Mouse (Mus musculus): ENCODE measurements at regions not wholly inside any gene's neighbourhood (a gene's known extent, or its start where the extent isn't known, plus 50 kb on each side); places are given as distances from the start of the nearest gene placed in this dataset.

GRCm38 (mm10) chr16:72218021-72218420 is 90.1 kb upstream of the Robo1 start (continued):
- no peak for TF ChIP-seq TCF12 (IDR thresholded peaks at IDR 0.05; ENCODE audit: low read depth, low read length)

GRCm38 (mm10) chr16:72221912-72222502 is 86.1 kb upstream of the Robo1 start:
- Histone ChIP-seq H3K9me3 (replicated peaks; ENCODE audit: insufficient read depth, low read length) (no peaks in the 10 kb centered on the region), H3K4me3 (ENCODE audit: control insufficient read depth in 1 of 2, insufficient read depth in 1 of 2, low read depth in 2 of 2, low read length in 2 of 2) (no peak overlapping the region), H3K27ac (ENCODE audit: control insufficient read depth, low read depth, low read length) (no peak overlapping the region), H3K9ac (ENCODE audit: control insufficient read depth, low read depth, low read length, poor library complexity, severe bottlenecking) (no peak overlapping the region), H3K27me3 (ENCODE audit: control insufficient read depth in 1 of 2, insufficient read depth in 2 of 2, low read length in 2 of 2) (no peaks in the 10 kb centered on the region), H3K4me1 (ENCODE audit: control insufficient read depth in 1 of 2, insufficient read depth in 2 of 2, low read length in 2 of 2) (no peaks in the 10 kb centered on the region), H3K36me3 (ENCODE audit: control insufficient read depth in 1 of 2, insufficient read depth in 2 of 2, low read length in 2 of 2) (no peaks in the 10 kb centered on the region), H3K79me2 (ENCODE audit: control insufficient read depth, insufficient read depth, low read length, poor library complexity) (no peaks in the 10 kb centered on the region)
- TF ChIP-seq SMC3 (IDR thresholded peaks at IDR 0.05; ENCODE audit: low read depth, low read length) (no peak), ELF1 (IDR thresholded peaks at IDR 0.05; ENCODE audit: low read depth, low read length) (no peak), GATA1 (IDR thresholded peaks at IDR 0.05; ENCODE audit: low read depth, low read length) (no peak), E2F4 (IDR thresholded peaks at IDR 0.05; ENCODE audit: borderline replicate concordance, low read depth, low read length) (no peak), MAZ (IDR thresholded peaks at IDR 0.05; ENCODE audit: low read depth, low read length) (no peak), MYB (IDR thresholded peaks at IDR 0.05; ENCODE audit: low read depth, low read length) (no peak), ZNF384 (IDR thresholded peaks at IDR 0.05; ENCODE audit: low read depth, low read length) (no peak), EP300 (IDR thresholded peaks at IDR 0.05; ENCODE audit: low read depth in 1 of 2, low read length in 2 of 2) (no peak), POLR2AphosphoS2 (IDR thresholded peaks at IDR 0.05; ENCODE audit: low read length) (no peak), UBTF (IDR thresholded peaks at IDR 0.05; ENCODE audit: borderline replicate concordance, insufficient read depth, low read depth, low read length) (no peak), USF1 (IDR thresholded peaks at IDR 0.05; ENCODE audit: low read depth, low read length) (no peak), MXI1 (IDR thresholded peaks at IDR 0.05; ENCODE audit: low read depth, low read length) (no peak), CTCF (IDR thresholded peaks at IDR 0.05 in 2 of 3, conservative IDR thresholded peaks at IDR 0.05 in 1 of 3; ENCODE audit: control insufficient read depth in 1 of 3, insufficient read depth in 1 of 3, low read depth in 2 of 3, low read length in 3 of 3, poor library complexity in 1 of 3, severe bottlenecking in 1 of 3) (no peak), JUND (IDR thresholded peaks at IDR 0.05; ENCODE audit: low read depth, low read length) (no peak), GABPA (IDR thresholded peaks at IDR 0.05; ENCODE audit: low read depth, low read length) (no peak), RAD21 (IDR thresholded peaks at IDR 0.05; ENCODE audit: low read depth, low read length) (no peak), MAFK (IDR thresholded peaks at IDR 0.05; ENCODE audit: borderline replicate concordance, low read depth, low read length) (no peak)
- no peak for DNase-seq (ENCODE audit: low read depth, low spot score)

GRCm38 (mm10) chr16:72223860-72224259 is 84.2 kb upstream of the Robo1 start:
- Histone ChIP-seq H3K27ac (ENCODE audit: control insufficient read depth, low read depth, low read length) (no peak overlapping the region), H3K36me3 (ENCODE audit: control insufficient read depth in 1 of 2, insufficient read depth in 2 of 2, low read length in 2 of 2) (no peaks in the 10 kb centered on the region), H3K9me3 (replicated peaks; ENCODE audit: insufficient read depth, low read length) (no peaks in the 10 kb centered on the region), H3K4me1 (ENCODE audit: control insufficient read depth in 1 of 2, insufficient read depth in 2 of 2, low read length in 2 of 2) (no peaks in the 10 kb centered on the region), H3K27me3 (ENCODE audit: control insufficient read depth in 1 of 2, insufficient read depth in 2 of 2, low read length in 2 of 2) (no peaks in the 10 kb centered on the region), H3K4me3 (ENCODE audit: control insufficient read depth in 1 of 2, insufficient read depth in 1 of 2, low read depth in 2 of 2, low read length in 2 of 2) (no peak overlapping the region), H3K9ac (ENCODE audit: control insufficient read depth, low read depth, low read length, poor library complexity, severe bottlenecking) (no peak overlapping the region), H3K79me2 (ENCODE audit: control insufficient read depth, insufficient read depth, low read length, poor library complexity) (no peaks in the 10 kb centered on the region)
- no peak for DNase-seq (ENCODE audit: low read depth, low spot score)
- TF ChIP-seq MXI1 (IDR thresholded peaks at IDR 0.05; ENCODE audit: low read depth, low read length) = no peak
- TF ChIP-seq MAFK (IDR thresholded peaks at IDR 0.05; ENCODE audit: borderline replicate concordance, low read depth, low read length) = no peak
- TF ChIP-seq CHD1 (IDR thresholded peaks at IDR 0.05; ENCODE audit: low read depth, low read length) = no peak
- no peak for TF ChIP-seq POLR2A (IDR thresholded peaks at IDR 0.05; ENCODE audit: control insufficient read depth in 1 of 2, insufficient read depth in 1 of 2, low read depth in 1 of 2, low read length in 2 of 2, poor library complexity in 1 of 2)
- TF ChIP-seq ELF1 (IDR thresholded peaks at IDR 0.05; ENCODE audit: low read depth, low read length) = no peak
- no peak for TF ChIP-seq GABPA (IDR thresholded peaks at IDR 0.05; ENCODE audit: low read depth, low read length)
- TF ChIP-seq ZKSCAN1 (IDR thresholded peaks at IDR 0.05; ENCODE audit: low read depth, low read length) = no peak
- no peak for TF ChIP-seq POLR2AphosphoS5 (IDR thresholded peaks at IDR 0.05; ENCODE audit: borderline replicate concordance, low read depth, low read length)
- no peak for TF ChIP-seq POLR2AphosphoS2 (IDR thresholded peaks at IDR 0.05; ENCODE audit: low read length)
- no peak for TF ChIP-seq USF1 (IDR thresholded peaks at IDR 0.05; ENCODE audit: low read depth, low read length)
- no peak for TF ChIP-seq RAD21 (IDR thresholded peaks at IDR 0.05; ENCODE audit: low read depth, low read length)
- TF ChIP-seq ZNF384 (IDR thresholded peaks at IDR 0.05; ENCODE audit: low read depth, low read length) = no peak
- TF ChIP-seq ZMIZ1 (IDR thresholded peaks at IDR 0.05; ENCODE audit: low read depth, low read length) = no peak
- no peak for TF ChIP-seq RCOR1 (IDR thresholded peaks at IDR 0.05; ENCODE audit: low read depth, low read length)
- no peak for TF ChIP-seq GATA1 (IDR thresholded peaks at IDR 0.05; ENCODE audit: low read depth, low read length)
- no peak for TF ChIP-seq BHLHE40 (IDR thresholded peaks at IDR 0.05; ENCODE audit: borderline replicate concordance, low read depth, low read length)
- no peak for TF ChIP-seq CTCF (IDR thresholded peaks at IDR 0.05 in 2 of 3, conservative IDR thresholded peaks at IDR 0.05 in 1 of 3; ENCODE audit: control insufficient read depth in 1 of 3, insufficient read depth in 1 of 3, low read depth in 2 of 3, low read length in 3 of 3, poor library complexity in 1 of 3, severe bottlenecking in 1 of 3)
- no peak for TF ChIP-seq TBP (IDR thresholded peaks at IDR 0.05; ENCODE audit: low read depth, low read length)
- no peak for TF ChIP-seq NRF1 (IDR thresholded peaks at IDR 0.05; ENCODE audit: insufficient read depth, low read depth, low read length, poor library complexity, severe bottlenecking)
